Mouse (Mus musculus) layer of hippocampus, postnatal 14 days (tissue): ENCODE measurements at regions not wholly inside any gene's neighbourhood (a gene's known extent, or its start where the extent isn't known, plus 50 kb on each side); places are given as distances from the start of the nearest gene placed in this dataset.

Experiments used
- DNase-seq, 2 experiments: peaks; one replicate each; pipeline ENCODE4 v3.0.0; 2021 to 2022; ENCODE audit warnings: low spot score in 2 of 2, mixed read lengths in 1 of 2

- no peak for DNase-seq
Measured at GRCm38 (mm10) chr4:72060605-72061352, 139.9 kb downstream of the Tle1 start.

- DNase-seq = no peak
Measured at GRCm38 (mm10) chr4:72049638-72050454, 150.9 kb downstream of the Tle1 start.

DNA sequence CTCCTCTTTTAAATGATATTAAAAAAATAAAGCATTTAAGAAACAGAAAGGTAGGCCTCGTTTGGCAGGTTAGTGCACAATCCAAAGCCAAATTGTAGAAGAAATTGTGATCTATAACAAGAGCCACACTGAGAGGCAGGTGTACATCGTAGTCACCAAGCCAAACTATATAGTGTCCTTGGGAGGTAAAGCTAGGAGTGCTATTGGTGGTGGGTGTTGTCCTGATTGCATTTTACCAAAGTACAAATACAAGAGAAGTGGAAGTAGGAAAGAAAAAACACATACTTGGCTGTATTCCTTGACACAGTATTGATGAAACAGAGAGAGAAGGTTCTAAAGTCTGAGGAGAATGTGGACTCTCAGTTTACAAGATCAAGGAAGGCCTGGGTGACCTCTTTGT is 178.6 kb downstream of the Tle1 start:
- DNase-seq = no peak

GRCm38 (mm10) chr4:72014221-72014850 is 186.4 kb downstream of the Tle1 start:
- no peak for DNase-seq

DNA sequence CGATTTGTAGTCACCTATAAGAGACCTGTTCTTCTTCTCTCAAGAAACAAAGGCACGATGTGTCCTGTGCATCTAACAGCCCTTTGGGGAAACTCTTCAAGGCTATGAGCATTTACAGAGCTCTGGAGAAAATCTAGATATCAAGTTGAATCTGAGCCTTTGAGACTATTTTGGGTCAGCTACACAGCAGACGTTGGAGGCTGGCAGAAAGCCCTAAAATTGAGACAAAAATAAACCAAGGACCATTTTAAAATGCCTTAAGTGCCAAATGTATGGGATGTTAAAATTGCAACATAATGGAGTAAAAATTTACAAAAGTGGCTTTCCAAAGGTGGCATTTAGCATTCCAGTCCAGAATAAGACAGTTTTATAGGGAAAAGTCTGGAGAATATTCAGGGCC is 187.1 kb downstream of the Tle1 start:
- no peak for DNase-seq

DNA sequence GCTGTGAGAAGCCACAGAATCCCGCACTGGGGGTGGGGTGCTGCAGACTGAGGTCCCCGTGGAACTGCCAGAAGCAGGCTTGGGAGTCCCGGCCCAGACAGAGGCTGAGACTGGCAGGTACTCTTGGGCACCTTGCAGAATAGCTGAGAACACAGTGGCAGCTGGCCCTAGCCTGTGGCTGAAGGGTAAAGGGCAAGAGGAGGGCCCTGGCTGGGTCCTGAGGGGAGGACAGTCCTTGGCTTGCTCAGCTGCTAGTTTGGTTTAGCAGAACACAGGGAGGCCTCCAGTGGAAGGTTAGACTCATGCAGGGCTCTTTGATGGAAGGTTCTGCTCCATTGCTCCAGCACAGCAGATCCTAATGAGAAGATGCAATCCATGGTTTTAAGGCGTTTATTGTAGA is 190.4 kb downstream of the Tle1 start:
- no peak for DNase-seq

DNA sequence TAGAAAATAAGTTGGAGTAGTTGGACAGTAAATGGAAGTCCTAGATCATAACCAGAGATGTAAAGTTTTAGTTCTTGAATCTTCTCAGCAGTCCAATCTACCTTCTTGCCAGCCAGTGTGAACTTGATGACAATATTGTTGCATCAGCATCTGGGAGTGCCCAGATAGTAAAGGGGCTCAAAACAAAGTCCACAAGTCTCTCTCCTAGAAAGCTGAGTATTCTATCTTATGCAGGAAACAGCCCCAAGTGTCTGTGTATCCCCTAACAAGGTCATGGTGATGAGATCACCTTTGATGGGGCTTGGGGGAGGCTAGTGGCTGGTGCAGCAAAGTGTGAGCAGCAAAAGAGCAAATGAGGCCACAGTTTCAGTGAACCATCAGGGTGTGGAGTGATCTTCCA is 194.8 kb downstream of the Tle1 start:
- DNase-seq = no peak

- DNase-seq = no peak
Measured at GRCm38 (mm10) chr4:72001221-72001875, 199.4 kb downstream of the Tle1 start.

DNA sequence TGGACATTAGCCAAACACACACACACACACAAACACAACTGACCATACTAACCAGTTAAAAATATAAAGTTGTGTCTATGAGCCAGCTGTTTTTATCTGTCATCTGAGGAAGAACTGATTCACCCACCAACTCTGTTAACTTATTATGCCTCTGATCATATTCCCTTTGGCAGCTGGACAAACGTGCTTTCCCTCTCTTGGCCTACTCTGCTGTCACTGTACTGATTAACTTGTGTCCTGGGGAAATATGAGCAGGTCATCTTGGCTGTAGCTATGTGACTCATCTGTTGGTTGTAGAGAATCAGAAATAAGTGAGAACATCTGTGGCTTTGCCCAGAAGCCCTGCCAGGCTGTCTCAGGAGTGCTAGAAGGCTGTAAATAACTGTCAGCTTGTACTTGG is 210.9 kb upstream of the Gm11232 start:
- DNase-seq = no peak

GRCm38 (mm10) chr4:71953441-71953840 is 195.7 kb upstream of the Gm11232 start:
- DNase-seq = no peak

GRCm38 (mm10) chr4:71933240-71933986 is 175.6 kb upstream of the Gm11232 start:
- DNase-seq = peak; percentile 4 to 43

DNA sequence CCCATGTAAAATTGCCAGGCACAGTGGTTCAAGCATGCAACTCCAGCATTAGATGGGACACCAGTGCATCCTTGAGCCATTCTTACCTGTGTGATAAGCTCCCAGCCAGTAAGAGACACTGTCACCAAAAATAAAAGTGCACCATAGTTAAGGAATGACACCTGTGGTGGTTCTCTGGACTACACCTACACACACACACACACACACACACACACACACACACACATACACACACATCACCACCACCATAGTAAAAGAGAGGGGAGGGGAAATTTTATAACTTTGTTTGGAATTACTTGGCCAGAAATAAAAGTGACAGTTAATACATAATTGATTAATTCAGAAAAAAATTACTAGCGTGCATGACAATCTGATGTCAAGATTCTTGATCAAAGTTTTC is 175.1 kb upstream of the Gm11232 start:
- DNase-seq = no peak

- DNase-seq = no peak
Measured at GRCm38 (mm10) chr4:71911551-71911950, 153.8 kb upstream of the Gm11232 start.

GRCm38 (mm10) chr4:71875651-71876050 is 117.9 kb upstream of the Gm11232 start:
- peak in 1 of 2 experiments; percentile 19 for DNase-seq

DNA sequence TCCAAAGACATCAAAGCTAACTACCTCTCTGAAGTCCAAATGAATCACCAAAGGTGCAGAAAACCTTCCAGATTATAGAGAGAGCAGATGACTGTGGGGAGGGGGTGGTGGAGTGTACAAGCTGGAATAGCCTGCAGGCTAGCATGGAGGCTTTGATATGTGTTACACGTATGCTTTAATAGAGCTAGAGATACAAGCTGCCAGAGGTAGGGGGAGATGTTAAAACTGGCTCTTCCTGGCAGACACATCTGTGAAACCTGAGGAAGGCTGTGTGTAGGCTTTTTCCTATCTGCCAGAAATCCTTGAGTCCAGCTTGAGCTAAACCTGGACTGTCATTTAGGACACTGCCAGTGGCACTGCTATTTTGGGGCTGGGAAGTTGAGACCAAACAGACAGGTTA is 109.2 kb upstream of the Gm11232 start:
- DNase-seq = no peak

DNA sequence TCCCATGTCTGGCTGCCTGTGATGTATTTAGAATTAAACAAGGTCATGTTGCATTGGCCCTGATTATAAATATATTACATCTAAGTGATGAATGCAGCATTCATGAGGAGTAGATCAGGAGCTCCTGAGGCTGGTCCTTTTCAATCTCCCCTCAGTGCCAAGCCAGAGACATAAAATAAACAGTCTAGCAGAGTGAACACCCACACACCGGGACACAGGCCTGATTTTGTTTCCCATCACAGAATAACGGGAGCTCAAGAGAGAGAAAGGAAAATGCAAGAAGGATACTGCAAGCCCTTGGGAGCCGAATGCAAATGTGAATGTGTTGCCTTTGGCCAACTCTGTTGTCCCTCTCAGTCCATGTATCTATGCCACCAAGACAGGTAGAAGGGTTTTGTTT is 84.1 kb upstream of the Gm11232 start:
- peak in 1 of 2 experiments; percentile 14 for DNase-seq

- no peak for DNase-seq
Measured at GRCm38 (mm10) chr4:71840774-71841146, 83.0 kb upstream of the Gm11232 start.

- DNase-seq = peak in 1 of 2 experiments; percentile 37
Measured at GRCm38 (mm10) chr4:71839803-71840773, 82.3 kb upstream of the Gm11232 start.

GRCm38 (mm10) chr4:71839134-71839802 is 81.5 kb upstream of the Gm11232 start:
- no peak for DNase-seq
